Mouse (Mus musculus): ENCODE data around the gene Rev3l.

- TF ChIP-seq CTCF (IDR thresholded peaks at IDR 0.05; ENCODE audit: extremely low read depth, insufficient read depth, low read length) (no peak), POLR2A (IDR thresholded peaks at IDR 0.05; ENCODE audit: extremely low read depth, insufficient read depth, low read length) (no peak)
These were observed 172.3 kb downstream of the Rev3l start for GRCm38 (mm10) chr10:39904191-39904590.

Data from cortical plate, adult 2 months (tissue).